Mouse (Mus musculus) cerebellum, adult 18-20 months (tissue): ENCODE data around the gene Tbrg4.
"Not testable (repeated sequence)": the region's sequence is repeated elsewhere in the genome, so short reads cannot be mapped to it uniquely, and the experiment has no call there.

Experiments used
- DNase-seq, 2 experiments: peaks; one replicate each; pipeline ENCODE4 v3.0.0; 2021

Gene Tbrg4

DNA sequence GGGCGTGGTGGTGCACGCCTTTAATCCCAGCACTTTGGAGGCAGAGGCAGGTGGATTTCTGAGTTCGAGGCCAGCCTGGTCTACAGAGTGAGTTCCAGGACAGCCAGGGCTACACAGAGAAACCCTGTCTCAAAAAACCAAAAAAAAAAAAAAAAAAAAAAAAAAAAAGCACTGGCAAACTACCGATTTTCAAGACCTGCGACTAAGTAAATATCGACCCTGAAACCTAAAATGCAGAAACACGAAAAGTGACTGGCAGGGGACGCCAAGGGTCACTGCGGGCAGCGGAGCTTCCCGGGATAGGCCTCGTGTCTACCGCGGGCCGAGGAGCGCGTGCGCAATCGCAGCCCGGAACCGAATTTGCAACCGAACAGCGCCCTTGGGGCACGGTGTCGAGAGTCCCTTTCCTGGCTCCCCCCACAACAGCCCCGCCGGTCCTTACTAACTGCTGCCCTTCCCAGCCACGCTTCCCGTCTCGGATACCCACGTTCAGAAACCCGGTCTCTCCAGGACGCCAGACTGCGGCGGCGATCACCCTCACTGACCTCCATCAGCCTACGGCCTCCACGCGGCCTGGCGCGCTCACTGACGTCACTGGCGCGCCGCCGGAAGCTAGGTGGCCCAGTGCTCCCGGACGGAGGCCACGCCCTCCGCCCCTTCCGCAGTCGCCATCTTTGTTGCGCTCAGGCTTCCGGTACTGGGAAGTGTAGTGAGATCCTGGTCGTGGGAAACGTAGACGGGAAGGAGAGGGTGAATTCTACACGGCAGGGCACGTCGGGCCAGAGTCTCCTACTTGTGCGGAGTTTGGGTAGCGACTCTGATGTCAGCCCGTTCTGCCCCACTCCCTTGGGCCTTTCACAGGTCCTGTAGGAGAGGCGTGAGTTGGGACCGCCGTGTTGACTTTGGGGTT, at the start of gene Tbrg4:
Gene Tbrg4 (minus strand): TSS at position 590 of the 910 bp plus-strand sequence.
- DNase-seq: peak; percentile 90 to 96

GRCm38 (mm10) chr11:6675402-6675801, 49.5 kb upstream of the Tbrg4 start:
- DNase-seq: no peak

DNA sequence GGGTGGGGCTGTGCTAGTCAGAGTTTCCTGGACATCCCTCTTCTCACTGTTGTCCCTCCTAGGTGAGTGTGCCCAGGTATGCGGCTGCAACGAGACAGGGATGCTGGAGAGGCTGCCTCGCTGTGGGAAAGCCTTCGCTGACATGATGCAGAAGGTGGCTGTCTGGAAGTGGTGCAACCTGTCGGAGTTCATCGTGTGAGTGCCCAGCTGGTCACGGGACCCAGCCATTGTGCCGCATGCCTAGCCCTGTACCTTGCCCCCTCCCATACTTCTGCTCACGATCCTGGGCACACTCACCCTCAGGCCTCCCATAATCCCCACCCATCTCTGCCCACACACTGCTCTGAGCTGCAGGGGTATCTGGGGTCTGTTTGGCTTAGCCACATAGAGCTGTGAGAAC, 48.8 kb upstream of the Tbrg4 start:
- DNase-seq: no peak

DNA sequence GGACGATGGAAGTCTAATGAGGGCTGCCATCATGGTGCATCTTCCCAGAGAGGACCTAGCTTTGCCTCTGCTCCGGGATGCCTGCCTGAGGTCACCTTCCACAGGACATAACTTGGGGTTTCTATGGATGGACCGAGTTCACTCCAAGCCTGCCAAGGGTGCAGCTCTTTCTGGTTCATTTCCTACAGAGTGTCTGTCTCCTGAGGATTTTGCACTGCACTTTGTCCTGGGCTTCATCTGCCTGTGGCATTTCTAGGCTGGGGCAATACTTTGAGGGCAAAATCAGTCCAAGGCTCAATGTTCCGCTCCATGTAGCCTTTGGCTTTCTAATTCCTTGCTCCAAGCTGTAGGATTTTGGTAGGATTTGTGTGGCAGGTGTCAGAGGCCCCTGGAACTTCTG, 45.0 kb upstream of the Tbrg4 start:
- no peak for DNase-seq

DNA sequence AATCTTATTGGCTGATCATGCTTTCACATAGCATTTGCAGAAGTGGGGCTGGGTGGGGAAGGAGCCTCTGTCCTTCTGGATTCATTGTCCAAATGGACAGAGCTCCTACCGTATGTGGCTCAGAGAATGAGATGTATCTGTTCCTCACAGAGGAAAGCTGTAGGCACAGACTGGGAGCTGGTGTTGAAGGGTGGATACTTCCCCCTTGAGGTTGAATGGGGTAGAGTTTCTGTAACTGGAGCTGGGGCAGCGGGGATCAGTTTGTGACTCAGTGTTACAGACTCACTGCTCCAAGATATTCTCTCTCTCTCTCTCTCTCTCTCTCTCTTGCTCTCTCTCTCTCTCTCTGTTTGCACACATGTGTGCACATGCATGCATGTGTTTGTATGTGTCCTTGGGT, 44.2 kb upstream of the Tbrg4 start:
- no peak for DNase-seq

DNA sequence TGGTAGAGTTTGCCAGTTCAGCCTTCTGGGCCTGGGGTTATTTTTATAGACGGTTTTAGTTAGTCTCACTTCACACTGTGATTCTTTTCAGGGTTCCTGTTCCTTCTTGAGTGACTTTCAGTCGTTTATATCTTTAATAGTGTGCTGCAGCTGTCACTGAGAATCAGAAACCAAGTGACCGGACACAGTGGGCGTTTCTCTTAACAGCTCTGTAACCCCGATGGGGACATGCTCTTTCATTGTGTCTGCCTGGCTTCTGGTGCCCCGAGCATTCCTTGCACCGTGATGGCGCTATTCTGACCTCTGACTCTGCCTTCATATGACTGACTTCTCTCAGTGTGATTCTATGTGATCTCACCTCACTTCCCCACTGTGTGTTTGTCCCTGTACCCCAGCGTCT, 43.2 kb upstream of the Tbrg4 start:
- no peak for DNase-seq

GRCm38 (mm10) chr11:6666634-6667033, 40.8 kb upstream of the Tbrg4 start:
- DNase-seq: no peak

DNA sequence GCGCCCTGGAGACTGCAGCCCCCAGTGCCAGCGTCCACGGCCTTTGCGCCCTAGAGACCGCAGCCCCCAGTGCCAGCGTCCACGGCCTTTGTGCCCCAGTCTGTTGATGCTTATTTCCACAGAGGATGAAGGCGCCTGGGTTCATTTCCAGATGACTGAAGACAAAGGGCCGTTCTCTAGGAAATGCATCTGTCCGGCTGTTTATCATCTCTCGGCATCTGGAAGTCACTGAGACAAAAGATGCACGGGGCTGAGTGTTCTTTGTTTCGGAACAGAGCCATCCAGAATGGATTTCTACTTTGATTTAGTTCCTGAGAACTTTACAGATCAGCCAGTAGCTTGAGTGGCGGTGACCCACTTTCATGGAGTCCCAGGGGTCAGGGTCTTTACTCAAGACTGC, 35.3 kb upstream of the Tbrg4 start:
- DNase-seq: no peak

- DNase-seq: peak; percentile 66 to 74
Observed at GRCm38 (mm10) chr11:6658271-6658670, 32.4 kb upstream of the Tbrg4 start, which contains the start of gene Ramp3. Ramp3 (plus strand) TSS chr11:6658521.

DNA sequence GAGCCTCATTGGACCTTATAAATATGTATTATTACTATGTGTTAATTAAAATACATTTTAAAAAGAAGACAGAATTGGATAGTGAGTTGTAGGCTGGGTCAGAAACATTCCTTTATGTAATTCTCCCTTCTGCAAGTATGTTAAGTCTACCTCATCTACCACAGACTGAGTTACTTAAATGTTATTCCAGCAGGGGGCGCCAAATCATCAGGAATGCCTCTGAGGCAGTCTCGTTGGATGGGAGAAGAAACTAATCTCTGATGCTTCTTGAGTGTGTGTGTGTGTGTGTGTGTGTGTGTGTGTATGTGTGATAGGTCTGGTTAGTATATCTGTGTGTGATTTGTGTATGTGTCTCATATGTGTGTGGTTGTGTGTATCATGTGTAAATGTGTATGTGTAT, 29.0 kb upstream of the Tbrg4 start:
- DNase-seq: peak; percentile 90 to 91

DNA sequence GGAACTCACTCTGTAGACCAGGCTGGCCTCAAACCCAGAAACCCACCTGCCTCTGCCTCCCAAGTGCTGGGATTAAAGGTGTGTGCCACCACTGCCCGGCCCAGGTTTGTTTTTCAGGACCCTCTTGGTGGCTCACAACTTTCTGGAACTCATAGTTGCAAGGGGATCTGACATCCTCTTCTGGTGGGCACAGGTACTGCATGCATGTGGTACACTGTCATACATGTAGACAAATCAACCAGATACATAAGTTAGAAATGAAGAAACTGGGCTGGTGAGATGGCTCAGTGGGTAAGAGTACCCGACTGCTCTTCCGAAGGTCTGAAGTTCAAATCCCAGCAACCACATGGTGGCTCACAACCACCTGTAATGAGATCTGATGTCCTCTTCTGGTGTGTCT, 27.1 kb upstream of the Tbrg4 start:
- DNase-seq: not testable (repeated sequence)

GRCm38 (mm10) chr11:6650519-6650918, 24.7 kb upstream of the Tbrg4 start:
- DNase-seq: no peak

DNA sequence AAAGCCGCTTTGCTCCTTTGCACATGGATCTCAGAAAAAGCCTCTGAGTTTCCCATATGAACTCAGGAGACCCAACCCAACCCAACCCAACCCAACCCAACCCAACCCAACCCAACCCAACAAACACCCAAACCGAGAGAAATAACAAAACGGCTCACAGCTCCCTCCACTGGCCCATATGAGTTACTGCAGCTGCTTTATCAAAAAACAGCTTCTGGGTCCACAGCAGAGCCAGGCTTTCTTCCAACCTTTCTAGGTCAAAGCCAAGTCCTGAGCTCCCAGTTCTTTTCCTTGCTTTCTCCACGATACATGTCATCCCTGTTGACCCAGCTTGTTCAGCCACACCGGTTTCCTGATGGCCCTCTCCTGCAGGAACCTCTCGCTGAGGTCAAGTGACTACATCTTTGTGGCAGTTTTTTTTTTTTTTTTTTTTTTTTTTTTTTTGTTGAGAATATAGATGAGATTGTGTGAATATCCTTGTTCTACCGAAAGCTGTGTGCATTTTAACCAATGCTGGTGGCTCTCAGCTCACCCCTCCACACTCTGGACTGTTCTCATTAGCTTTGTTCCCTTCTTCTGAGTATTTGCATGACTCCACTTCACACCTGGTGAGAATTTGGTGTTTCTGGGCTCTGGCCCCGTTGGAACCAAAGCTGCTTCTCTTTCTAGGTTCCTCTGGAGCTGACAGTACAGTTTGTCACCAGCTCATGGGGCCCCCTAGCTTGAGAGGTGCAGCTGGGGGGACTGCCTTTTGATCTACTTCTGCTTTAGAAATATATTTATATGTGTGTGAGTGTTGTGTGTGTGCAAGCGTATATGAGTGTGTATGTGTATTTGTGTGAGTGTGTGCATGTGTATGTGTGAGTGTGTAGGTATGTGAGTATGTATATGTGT, 22.2 kb upstream of the Tbrg4 start:
- no peak for DNase-seq

- DNase-seq: no peak
Observed at GRCm38 (mm10) chr11:6644566-6644965, 18.7 kb upstream of the Tbrg4 start.

DNA sequence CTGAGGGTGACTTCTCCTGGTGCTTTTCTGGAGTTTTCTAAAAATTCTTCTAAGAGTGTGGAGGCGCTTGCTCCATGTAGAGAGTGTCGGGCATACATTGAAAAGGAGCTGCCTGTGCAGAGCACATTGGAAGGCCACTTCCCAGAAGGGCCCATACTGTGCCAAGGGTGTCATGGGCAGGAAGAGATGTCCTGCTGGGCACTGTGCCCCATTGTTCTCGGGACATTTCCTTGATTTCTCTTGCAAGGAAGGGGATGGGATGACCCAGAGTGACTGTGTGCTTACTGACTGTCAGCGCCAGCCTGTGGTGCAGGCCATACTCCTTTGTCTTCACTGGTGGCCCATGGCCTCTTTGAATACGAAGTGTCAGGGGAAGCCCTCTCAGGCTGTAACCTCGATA, 13.2 kb upstream of the Tbrg4 start:
- no peak for DNase-seq

- no peak for DNase-seq
Observed at GRCm38 (mm10) chr11:6638537-6638936, 12.7 kb upstream of the Tbrg4 start, which contains the start of gene Wap. Wap (minus strand) TSS chr11:6638637.

GRCm38 (mm10) chr11:6636150-6636549, 10.3 kb upstream of the Tbrg4 start:
- no peak for DNase-seq

GRCm38 (mm10) chr11:6629655-6630054, 3.8 kb upstream of the Tbrg4 start:
- peak; percentile 52 to 54 for DNase-seq

DNA sequence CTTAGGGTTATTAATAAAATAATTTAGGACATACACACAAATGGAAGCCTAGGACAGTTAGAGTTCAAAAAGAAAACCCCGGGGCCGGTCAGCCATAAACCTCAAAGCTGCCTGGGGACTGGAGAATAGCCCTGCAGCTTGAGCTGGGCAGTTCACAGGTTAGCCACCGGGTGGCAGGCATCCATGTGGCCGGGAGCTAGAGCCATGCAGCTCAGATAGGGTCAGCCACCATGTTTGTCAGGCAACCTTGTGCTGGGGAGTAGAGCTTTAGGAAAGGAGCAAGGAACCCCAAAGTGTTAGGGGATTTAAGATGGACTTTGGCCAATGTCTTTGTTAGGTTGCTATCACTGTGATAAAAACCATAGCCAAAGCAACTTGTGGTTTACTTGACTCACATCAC, 2.7 kb upstream of the Tbrg4 start:
- DNase-seq: peak; percentile 53 to 56

DNA sequence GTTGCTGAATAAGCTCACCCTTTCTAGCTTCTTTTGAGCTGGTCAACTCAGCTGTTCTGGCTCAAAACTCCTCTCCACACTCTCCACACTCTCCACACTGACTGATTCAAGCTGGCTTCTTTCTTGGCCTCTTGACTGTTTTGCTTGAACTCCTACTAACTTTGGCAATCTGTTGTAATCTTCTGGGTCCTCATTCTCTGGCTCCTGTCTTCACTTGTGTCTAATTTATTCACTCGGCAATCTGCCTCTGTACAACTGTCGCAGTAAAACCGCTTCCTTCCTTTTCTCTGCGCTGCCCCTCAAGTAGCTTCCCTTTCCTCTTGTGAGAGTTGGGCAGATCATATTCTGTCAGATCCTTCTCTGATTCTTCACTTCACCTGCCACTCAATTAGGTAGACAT, 1.9 kb upstream of the Tbrg4 start:
- no peak for DNase-seq

DNA sequence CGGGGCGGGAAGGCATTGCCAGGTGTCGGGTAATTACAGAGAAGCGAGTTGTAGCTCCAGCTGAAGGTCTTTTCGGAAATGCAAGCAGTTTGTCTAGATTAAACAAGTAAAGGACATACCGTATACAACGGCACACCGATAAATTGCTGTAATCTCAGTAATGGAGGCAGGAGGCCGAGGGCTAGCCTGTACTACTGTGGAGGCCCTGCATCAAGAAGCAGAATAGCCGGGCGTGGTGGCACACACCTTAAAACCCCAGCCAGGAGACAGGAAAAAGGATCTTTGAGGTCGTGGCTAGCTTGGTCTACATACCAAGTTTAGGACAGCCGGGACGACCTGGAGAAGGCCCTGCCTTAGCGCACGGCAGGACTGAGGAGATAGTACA, 513 bp upstream of the Tbrg4 start:
- DNase-seq: no peak

DNA sequence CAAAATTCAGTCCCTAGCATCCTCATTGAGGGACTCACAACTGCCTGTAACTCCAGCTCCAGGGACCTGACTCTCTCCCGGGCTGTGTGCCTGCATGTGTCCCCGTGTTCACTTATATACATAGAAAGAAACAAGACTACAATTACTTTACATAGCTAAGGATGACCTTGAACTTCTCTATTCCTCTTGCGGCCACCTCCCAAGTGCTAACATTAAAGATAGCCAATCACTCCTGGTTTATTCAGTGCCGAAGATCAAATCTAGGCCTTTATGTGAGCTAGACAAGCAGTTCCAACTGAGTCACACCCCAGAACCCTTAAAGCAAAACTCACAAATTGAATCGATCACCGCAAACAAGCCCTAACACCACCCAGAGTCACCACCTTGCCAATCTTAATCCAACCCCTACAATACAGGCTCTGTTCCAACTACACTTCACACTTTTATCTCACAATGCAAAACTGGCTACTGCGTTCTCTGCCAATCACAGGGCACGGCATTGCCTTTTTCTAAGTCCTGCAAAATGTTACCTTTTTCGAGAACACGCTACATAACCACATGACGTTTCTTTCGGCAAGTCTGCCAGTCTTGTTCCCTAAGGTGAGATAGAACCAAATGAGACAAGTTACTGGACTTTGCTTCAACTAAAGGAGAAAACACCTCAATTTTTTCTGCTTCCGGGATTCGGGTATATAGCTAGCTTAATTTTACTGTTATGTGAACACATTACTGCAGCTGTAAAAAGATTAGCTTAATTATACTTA, 1.1 kb downstream of the Tbrg4 start:
- no peak for DNase-seq

DNA sequence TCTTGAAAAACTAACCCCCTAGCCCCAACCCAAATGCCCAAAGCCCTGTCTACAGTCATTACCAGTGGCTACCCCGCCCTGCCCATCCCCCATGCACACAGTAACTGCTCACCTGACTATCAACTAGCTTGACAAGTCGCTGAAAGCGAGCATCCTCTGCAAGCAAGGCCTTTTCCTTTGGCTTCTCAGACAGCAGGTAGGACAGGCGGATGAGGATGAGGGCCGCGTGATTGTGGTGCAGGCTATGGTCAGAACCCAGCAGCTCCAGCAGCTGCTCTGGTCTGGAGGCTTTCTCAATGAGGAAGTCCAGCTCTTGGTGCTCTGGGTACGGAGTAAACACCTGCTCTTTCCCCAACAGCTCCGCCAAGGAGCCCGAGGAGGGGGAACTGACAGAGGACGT, 2.2 kb downstream of the Tbrg4 start:
- DNase-seq: no peak
